Mouse (Mus musculus): Measurements from ENCODE around the gene Polr3e.

The Polr3e gene

DNA sequence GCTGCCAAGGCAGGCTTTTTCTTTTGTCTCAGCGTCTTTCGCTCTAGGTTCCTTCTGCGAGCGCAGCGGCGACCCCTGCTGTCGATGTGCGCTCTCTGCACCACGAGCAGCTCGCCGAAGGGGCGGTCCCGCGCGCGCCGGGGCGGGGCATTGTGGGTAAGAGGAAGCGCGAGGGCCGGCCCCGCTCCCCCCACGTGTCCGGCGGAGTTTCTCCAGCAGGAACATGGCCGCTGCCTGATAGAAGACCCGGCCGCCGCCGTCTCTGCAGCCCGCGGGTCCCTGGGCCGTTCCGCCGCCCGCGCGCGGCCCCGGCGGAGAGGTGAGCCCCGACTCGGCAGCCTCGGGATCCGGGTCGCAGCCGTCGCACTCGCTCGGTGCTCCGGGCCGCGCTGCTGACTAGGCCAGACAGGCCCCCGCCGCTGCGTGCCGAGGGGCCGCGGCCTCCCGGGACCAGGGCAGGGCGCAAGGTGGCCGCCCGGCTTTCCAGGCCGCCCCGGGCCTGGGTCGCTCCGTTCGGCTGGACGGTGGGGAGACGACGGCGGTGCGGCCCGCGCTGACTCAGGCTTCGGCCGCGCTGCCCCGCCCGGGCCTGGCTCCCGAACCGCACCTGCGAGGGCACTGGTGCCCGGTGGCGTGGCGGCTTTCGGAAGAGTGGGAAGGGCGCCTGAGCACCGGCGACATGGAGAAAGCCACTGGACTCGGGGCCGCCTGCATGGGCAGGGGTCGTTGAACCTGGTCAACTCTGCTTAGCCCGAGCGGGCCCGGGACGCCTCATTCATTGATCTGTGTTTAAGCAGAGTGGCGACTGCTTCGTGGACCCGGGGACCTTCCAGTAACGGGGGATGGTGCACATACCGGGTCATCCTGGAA, at the start of gene Polr3e:
Polr3e (plus strand) TSS at position 153 of the 870 bp plus-strand sequence.
- DNase-seq (ENCODE audit: low spot score in 2 of 2), result peak; percentile 100

GRCm38 (mm10) chr7:120869883-120870282, 47.7 kb upstream of the Polr3e start:
- no peak for DNase-seq (ENCODE audit: low spot score in 2 of 2)

GRCm38 (mm10) chr7:120870431-120871008, 47.0 kb upstream of the Polr3e start:
- DNase-seq (ENCODE audit: low spot score in 2 of 2), result no peak

- no peak for DNase-seq (ENCODE audit: low spot score in 2 of 2)
Observed at GRCm38 (mm10) chr7:120873083-120873482, 44.5 kb upstream of the Polr3e start.

- no peak for DNase-seq (ENCODE audit: low spot score in 2 of 2)
Observed at GRCm38 (mm10) chr7:120874021-120874420, 43.5 kb upstream of the Polr3e start.

DNA sequence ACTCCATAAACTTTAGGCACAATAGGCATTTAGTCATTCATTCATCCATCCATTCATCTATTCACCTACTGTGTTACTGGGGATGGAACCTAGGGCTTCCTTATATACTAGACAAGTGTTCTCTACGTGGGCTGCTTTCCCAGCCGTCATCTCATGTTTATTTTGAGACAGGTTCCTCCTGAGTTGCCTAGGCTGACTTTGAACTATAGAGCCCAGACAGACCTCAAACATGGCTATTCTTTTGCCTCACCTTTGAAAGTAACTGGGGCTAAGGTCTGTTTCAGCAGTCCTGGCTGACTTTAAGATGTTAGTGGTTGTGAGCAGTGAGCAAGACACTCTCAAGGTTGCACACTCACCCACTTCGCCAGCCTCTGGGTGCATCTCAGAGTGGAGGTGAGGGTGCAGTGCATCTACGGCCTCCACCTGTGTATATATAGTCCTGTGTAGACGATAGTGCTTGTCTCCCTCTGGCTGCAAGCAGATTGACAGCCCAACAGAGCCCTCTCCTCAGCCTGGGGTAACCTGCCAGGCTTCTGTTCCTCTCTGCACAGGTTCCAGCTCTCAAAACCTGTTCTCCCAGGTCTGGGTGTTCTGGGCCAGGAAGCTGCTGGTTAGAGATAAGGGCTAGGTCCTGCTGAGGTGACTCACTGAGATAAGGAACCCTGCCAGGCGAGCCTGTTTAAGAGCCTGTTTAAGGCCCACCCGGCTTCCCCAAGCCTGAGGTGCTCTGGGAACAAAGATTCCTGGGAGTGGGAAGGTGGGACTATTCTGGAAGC, 42.6 kb upstream of the Polr3e start:
- DNase-seq (ENCODE audit: low spot score in 2 of 2), result peak; percentile 42 to 55

DNA sequence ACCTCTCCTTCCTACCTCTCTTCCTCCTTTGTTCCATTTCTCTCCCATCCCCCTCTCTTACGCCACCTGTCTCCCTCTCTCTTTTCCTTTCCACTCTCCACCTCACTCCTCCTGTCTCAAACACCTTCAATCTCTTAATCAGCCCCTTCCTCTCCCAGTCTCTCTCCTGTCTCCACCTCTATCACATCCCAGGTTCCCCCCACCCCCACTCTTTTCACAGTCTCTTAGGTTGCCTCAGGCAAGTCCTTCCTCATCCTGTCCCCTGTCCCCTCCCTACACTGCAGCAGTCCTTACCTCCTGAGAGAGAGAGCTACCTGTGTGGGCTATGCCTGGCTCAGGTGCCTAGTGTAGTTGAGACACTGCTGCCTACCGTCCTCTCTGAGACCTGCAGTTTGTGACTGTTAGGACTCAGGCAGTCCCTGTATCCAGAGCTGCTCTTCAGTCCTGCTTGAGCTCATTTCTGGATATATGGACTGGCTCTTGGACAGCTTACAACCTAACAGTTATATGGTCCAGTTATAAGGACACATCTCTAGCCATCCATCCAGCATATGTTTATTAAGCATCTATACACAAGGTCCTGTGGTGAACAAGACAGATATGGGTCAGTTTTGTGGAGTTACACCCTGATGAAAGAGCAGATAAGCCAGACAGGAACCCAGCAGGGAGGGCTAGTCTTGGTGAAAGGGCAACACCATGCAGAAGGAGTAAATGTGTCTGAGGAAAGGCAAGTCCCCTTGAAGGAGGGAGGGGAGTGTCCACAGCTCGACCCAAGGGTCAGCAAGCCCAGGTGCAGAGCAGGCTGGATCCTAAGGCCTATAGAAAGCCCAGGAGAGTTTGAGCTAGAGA, 41.8 kb upstream of the Polr3e start:
- no peak for DNase-seq (ENCODE audit: low spot score in 2 of 2)

GRCm38 (mm10) chr7:120878271-120878670, 39.3 kb upstream of the Polr3e start:
- no peak for DNase-seq (ENCODE audit: low spot score in 2 of 2)

DNA sequence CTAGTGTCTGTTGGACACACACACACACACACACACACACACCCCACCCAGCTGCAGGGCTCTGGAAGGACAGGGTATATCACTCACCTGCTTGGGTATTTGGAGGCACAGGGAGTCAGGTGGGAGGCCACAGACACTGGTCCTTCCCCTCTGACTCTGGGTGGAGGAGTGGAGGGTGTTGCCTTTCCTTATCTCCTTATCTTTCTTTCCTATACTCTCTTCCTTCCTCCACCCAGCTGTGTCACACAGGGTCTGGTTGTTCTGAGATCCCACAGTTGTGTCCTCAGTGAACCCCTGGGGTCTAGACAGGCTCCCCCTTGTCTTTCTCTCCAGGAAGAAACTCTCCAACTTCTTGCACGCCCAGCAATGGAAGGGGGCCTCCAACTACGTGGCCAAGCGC, 37.6 kb upstream of the Polr3e start:
- no peak for DNase-seq (ENCODE audit: low spot score in 2 of 2)

GRCm38 (mm10) chr7:120880770-120881169, 36.8 kb upstream of the Polr3e start:
- DNase-seq (ENCODE audit: low spot score in 2 of 2), result no peak

DNA sequence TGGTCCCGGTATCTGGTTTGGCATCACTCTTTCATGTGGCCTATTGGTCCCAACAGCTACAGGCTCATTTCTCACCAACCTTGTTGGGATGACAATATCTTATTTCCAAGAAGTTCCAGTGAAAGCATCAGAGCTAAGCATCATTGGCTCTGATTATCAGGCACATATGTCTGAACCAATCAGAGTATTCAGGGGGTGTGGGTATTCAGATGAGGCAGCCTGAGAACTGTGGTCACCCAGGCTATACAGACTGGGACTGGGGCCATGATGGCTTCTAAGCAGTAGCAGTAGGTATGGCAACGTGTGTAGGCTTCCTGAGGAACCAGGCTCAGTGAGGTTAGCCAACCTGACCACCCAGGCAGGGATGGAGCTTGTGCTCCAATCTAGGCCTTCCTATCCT, 36.1 kb upstream of the Polr3e start:
- DNase-seq (ENCODE audit: low spot score in 2 of 2), result no peak

DNA sequence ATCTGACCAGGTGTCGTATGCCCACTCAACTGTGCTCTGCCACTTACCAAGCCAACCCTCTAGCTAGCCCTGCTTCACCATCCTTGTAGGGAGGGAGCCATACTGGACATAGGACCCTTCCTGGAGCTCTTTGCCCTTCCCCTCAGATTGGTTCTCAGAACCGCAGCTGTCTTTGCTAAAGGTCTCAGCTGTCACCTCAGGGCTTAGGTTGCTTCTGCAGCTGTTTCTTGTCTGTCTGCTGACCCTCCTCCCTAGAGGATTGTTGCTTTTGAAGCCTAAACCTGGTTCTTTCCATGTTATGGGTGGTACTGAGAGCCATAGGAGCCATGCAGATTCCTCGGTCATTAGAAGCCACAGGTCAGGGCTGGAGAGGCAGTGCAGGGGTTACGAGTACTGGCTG, 34.9 kb upstream of the Polr3e start:
- no peak for DNase-seq (ENCODE audit: low spot score in 2 of 2)

- no peak for DNase-seq (ENCODE audit: low spot score in 2 of 2)
Observed at GRCm38 (mm10) chr7:120883523-120884290, 33.8 kb upstream of the Polr3e start.

DNA sequence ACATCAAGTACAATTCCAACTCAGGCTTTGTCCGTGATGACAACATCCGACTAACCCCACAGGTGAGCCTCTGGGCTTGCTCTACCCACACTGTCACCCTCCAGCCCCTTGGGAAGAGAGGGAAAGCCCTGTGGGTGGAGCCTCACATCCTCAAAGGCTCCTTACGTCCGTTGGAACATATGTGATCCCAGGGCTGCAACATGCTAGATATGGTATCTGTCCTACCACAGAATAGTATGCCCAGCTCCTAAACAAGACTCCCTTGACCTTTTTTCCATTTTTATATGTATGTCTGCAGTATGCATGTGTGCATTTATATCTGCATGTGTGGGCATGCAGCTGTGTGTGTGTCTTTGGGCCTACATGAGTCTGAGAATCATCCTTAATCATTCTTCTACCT, 32.8 kb upstream of the Polr3e start:
- no peak for DNase-seq (ENCODE audit: low spot score in 2 of 2)

DNA sequence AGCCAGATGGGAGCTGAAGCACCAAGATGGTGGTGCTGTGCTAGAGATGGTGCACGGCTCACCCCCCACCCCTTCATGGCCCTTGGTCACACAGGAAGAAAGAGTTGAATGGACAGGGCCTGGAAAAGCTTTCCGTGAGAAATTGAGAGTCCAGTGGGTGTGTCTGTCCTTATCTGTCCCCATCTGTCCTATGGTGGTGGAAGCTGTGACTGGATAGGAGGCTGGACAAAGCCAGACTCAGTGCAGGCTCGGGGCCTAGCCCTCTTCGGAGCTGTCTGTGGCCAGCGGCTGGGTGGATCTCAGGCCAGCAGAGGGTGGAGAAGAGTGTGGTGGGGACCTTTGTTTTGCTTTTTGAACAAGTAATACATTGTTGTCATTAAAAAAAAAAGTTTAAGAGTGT, 24.4 kb upstream of the Polr3e start:
- no peak for DNase-seq (ENCODE audit: low spot score in 2 of 2)

- DNase-seq (ENCODE audit: low spot score in 2 of 2), result no peak
Observed at GRCm38 (mm10) chr7:120897054-120897453, 20.5 kb upstream of the Polr3e start.

DNA sequence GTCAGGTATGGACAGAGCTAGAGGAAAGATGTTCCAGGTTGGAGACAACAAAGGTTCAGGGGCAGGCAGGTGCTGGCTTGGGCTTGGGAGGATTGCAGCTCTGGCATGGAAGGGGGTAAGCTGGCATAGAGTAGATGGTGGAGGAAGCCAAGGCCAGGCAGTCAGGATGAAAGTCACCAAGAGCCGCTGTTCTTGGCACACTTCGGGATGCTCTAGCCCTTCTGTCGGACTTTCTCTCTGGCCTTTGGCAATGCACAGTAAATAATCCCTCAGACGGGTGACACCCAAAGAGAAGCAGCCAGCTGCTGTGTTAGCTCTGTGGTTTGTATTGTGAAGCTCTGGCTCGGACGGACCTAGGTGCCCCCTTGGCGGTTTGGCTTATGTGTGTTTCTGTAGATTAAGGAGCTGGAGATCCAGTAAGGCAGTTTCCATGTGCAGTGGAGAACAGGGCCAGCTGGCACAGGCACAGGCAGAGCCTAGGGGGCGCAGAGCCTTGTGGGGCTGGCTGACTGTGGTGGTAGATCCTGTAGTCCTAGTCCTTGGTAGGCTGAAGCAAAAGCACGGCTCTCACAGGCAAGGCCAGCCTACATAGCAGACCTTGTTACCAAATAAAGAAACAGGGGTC, 19.7 kb upstream of the Polr3e start:
- no peak for DNase-seq (ENCODE audit: low spot score in 2 of 2)

DNA sequence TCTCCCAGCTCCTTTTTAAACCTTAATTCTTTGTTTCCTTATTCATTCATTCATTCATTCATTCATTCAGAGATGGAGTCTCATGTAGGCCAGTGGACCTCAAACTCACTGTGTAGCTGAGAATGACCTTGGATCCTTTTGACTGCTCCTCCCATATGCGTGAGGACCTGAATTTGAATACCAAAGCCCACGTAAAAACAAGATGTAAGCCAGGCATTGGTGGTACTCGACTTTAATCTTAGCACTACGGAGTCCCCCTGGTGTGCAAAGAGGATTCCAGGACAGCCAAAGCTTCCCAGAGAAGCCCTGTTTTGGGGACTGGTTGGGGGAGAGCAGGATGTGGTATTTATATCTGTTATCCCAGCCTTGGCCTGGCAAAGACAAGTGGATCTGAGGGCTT, 17.4 kb upstream of the Polr3e start:
- no peak for DNase-seq (ENCODE audit: low spot score in 2 of 2)

DNA sequence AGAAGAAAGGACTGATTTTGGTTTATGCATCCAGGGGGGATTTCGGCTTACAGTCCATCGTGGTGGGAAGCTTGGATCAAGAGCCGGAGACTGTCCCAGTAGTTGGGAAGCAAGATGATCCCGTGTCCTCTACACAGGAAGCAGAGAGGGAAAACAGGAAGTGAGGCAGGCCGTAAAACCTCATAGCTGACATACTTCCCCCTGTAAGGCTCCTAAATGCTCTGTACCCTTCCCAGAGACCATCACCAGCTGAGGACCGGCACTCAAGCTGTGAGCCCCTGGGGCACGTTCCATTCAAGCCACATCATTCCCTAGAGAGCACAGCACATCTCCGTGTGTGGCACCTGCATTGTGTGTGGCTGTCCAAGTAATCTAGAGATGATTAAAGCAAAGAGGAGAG, 15.8 kb upstream of the Polr3e start:
- no peak for DNase-seq (ENCODE audit: low spot score in 2 of 2)

- DNase-seq (ENCODE audit: low spot score in 2 of 2), result no peak
Observed at GRCm38 (mm10) chr7:120902931-120903330, 14.6 kb upstream of the Polr3e start.

Data from spleen, postnatal 14 days (tissue).